Mouse (Mus musculus) bone marrow macrophage, adult 2 months (primary cell): Measurements from ENCODE around the gene Pebp1.

Experiments
- CTCF ChIP-seq: IDR thresholded peaks from 2 replicates; pipeline ENCODE4 v1.5.1; 2012; ENCODE audit warnings: low read depth, mild to moderate bottlenecking, low read length, moderate library complexity
- POLR2A ChIP-seq: IDR thresholded peaks from 2 replicates; pipeline ENCODE4 v1.6.1; 2012; ENCODE audit warnings: mild to moderate bottlenecking, low read depth, low read length, borderline replicate concordance

- no peak for TF ChIP-seq POLR2A
- TF ChIP-seq CTCF: no peak
Measured at GRCm38 (mm10) chr5:117236540-117236939, 50.9 kb downstream of the Pebp1 start.
